Mouse (Mus musculus): ENCODE results near the gene Clec2g.
"Not testable (repeated sequence)": the region's sequence is repeated elsewhere in the genome, so short reads cannot be mapped to it uniquely, and the experiment has no call there.

GRCm38 (mm10) chr6:128934081-128934480 is at the start of gene Clec2g:
- TF ChIP-seq ZNF384 (IDR thresholded peaks at IDR 0.05; ENCODE audit: low read depth, low read length); ZC3H11A (IDR thresholded peaks at IDR 0.05; ENCODE audit: borderline replicate concordance, low read depth, low read length); CHD2 (IDR thresholded peaks at IDR 0.05; ENCODE audit: low read depth, low read length); MAFK (IDR thresholded peaks at IDR 0.05; ENCODE audit: insufficient read depth, low read depth, low read length): not testable (repeated sequence)

Measured in ES-E14 (cell line).